Mouse (Mus musculus) brain, embryonic 14.5 days (tissue): ENCODE results near the gene Srp72.

Experiments
- CTCF ChIP-seq: fragments of 200-500 bp; IDR thresholded peaks from 2 replicates; pipeline ENCODE4 v1.5.1; 2012; ENCODE audit warnings: inconsistent platforms, mild to moderate bottlenecking, moderate library complexity, borderline replicate concordance; ENCODE audit not compliant: insufficient read depth, insufficient read length; ENCODE audit errors: extremely low read depth
- POLR2A ChIP-seq: fragments of 200-500 bp; IDR thresholded peaks from 2 replicates; pipeline ENCODE4 v1.6.1; 2012; ENCODE audit warnings: mild to moderate bottlenecking, inconsistent platforms, borderline replicate concordance; ENCODE audit not compliant: poor library complexity, insufficient read depth, insufficient read length, severe bottlenecking; ENCODE audit errors: extremely low read depth

GRCm38 (mm10) chr5:76955474-76955873, 19.0 kb upstream of the Srp72 start:
- TF ChIP-seq CTCF: no peak
- no peak for TF ChIP-seq POLR2A
